Mouse (Mus musculus) E14TG2a.4 (cell line): Measurements from ENCODE around the gene Antxr2.

Experiments
- CTCF ChIP-seq: conservative IDR thresholded peaks from 2 replicates; pipeline ENCODE4 v1.5.1; 2014; ENCODE audit warnings: low read length
- NANOG ChIP-seq: IDR thresholded peaks from 2 replicates; pipeline ENCODE4 v1.6.1; 2014; ENCODE audit warnings: borderline replicate concordance, low read length, mixed read lengths

- TF ChIP-seq CTCF (no peak), NANOG (no peak)
Observed at GRCm38 (mm10) chr5:97973293-97973692, 57.5 kb downstream of the Antxr2 start.
